Mouse (Mus musculus) liver, adult 10 weeks (tissue): Measurements from ENCODE around the gene Rtkn. TPM values are rescaled to one million over a fixed set of nuclear protein-coding genes. Genes with fewer than 3 reads are reported as not detected.

ENCODE experiments used
- polyA plus RNA-seq: library from polyadenylated mRNA; stranded (reverse); fragments of 350-450 nt; fragmentation: Illumina TruSeq; extraction: RNeasy Lipid Tissue Mini Kit (QIAGEN cat#74804); gene quantifications from one replicate; pipeline ENCODE4 v1.2.3, GENCODE M21; 2014; ENCODE audit warnings: low read depth, low replicate concordance

The Rtkn gene
- not detected for polyA plus RNA-seq

GRCm38 (mm10) chr6:83134951-83135513, at the start of gene Rtkn:
Rtkn (plus strand) TSS chr6:83135463.

GRCm38 (mm10) chr6:83086121-83087035, 48.9 kb upstream of the Rtkn start, which contains the start of gene Lbx2:
Lbx2 (plus strand) TSS chr6:83086367.

GRCm38 (mm10) chr6:83101316-83101687, 34.0 kb upstream of the Rtkn start, which contains the start of the genes Ccdc142 and Gm42688:
Ccdc142 (plus strand) TSS chr6:83101601.
Gm42688 (plus strand) TSS chr6:83101617.

GRCm38 (mm10) chr6:83108762-83109668, 26.2 kb upstream of the Rtkn start, which contains the start of gene Mrpl53:
Mrpl53 (plus strand) TSS chr6:83109040.

GRCm38 (mm10) chr6:83115011-83115671, 20.1 kb upstream of the Rtkn start, which contains the start of gene Mogs:
Mogs (plus strand) TSS chr6:83115496.

GRCm38 (mm10) chr6:83120930-83121862, 14.1 kb upstream of the Rtkn start, which contains the start of gene Wbp1:
Wbp1 (minus strand) TSS chr6:83121559.

GRCm38 (mm10) chr6:83125331-83125730, 9.9 kb upstream of the Rtkn start, which contains the start of gene Ino80b:
Ino80b (minus strand) TSS chr6:83125431.

GRCm38 (mm10) chr6:83156259-83156684, 21.0 kb downstream of the Rtkn start, which contains the start of the genes Wdr54 and 1700003E16Rik:
Wdr54 (minus strand) TSS chr6:83156397.
1700003E16Rik (plus strand) TSS chr6:83156404.

GRCm38 (mm10) chr6:83165607-83166242, 30.5 kb downstream of the Rtkn start, which contains the start of gene Dctn1:
Dctn1 (plus strand) TSS chr6:83165920.

Other genes starting within 250 kb of the Rtkn start
- not detected for gene Sema4f, start 195.7 kb upstream of the Rtkn start, polyA plus RNA-seq
- gene M1ap, start 188.6 kb upstream of the Rtkn start, polyA plus RNA-seq, result not detected
- not detected for gene Dok1, start 102.0 kb upstream of the Rtkn start, polyA plus RNA-seq
- 0.40 TPM for gene Loxl3, start 101.3 kb upstream of the Rtkn start, polyA plus RNA-seq
- 23.3 TPM for gene Aup1, start 80.9 kb upstream of the Rtkn start, polyA plus RNA-seq
- gene Htra2, start 80.2 kb upstream of the Rtkn start, polyA plus RNA-seq, result 4.0 TPM
- gene Dqx1, start 77.6 kb upstream of the Rtkn start, polyA plus RNA-seq, result 1.6 TPM
- not detected for gene Tlx2, start 65.2 kb upstream of the Rtkn start, polyA plus RNA-seq
- gene Pcgf1, start 57.6 kb upstream of the Rtkn start, polyA plus RNA-seq, result 4.5 TPM
- gene Lbx2, start 49.1 kb upstream of the Rtkn start, polyA plus RNA-seq, result not detected
- not detected for gene Ccdc142, start 33.9 kb upstream of the Rtkn start, polyA plus RNA-seq
- 0.61 TPM for gene Gm42688, start 33.8 kb upstream of the Rtkn start, polyA plus RNA-seq
- 30.5 TPM for gene Mrpl53, start 26.4 kb upstream of the Rtkn start, polyA plus RNA-seq
- gene Mogs, start 20.0 kb upstream of the Rtkn start, polyA plus RNA-seq, result 3.1 TPM
- 4.3 TPM for gene Wbp1, start 13.9 kb upstream of the Rtkn start, polyA plus RNA-seq
- gene Ino80b, start 10.0 kb upstream of the Rtkn start, polyA plus RNA-seq, result 0.66 TPM
- 0.34 TPM for gene Wdr54, start 20.9 kb downstream of the Rtkn start, polyA plus RNA-seq
- gene 1700003E16Rik, start 20.9 kb downstream of the Rtkn start, polyA plus RNA-seq, result not detected
- gene Dctn1, start 30.5 kb downstream of the Rtkn start, polyA plus RNA-seq, result 5.5 TPM
- gene Slc4a5, start 84.4 kb downstream of the Rtkn start, polyA plus RNA-seq, result not detected
- 0.24 TPM for gene Mthfd2, start 190.4 kb downstream of the Rtkn start, polyA plus RNA-seq
- 49.2 TPM for gene Mob1a, start 190.6 kb downstream of the Rtkn start, polyA plus RNA-seq
- gene Bola3, start 213.7 kb downstream of the Rtkn start, polyA plus RNA-seq, result 104 TPM